Mouse (Mus musculus) heart, postnatal 4 days (tissue): ENCODE data around the gene Myog. TPM values are rescaled to one million over a fixed set of nuclear protein-coding genes. Genes with fewer than 3 reads are reported as not detected.

Experiments
- DNase-seq: peaks from one replicate; pipeline ENCODE4 v3.0.0; 2021
- total RNA-seq, 2 experiments: library from RNA; stranded (reverse); gene quantifications; 2 replicates each; pipeline ENCODE4 v1.2.3; 2021

The Myog gene
- total RNA-seq, 2 experiments from 2014 or later: 0.48 to 0.52 TPM

- no peak for DNase-seq
These were observed 37.1 kb downstream of the Myog start for GRCm38 (mm10) chr1:134326841-134327346.

GRCm38 (mm10) chr1:134331879-134332635 is 42.3 kb downstream of the Myog start:
- DNase-seq: peak; percentile 92

GRCm38 (mm10) chr1:134332770-134333271 is 43.0 kb downstream of the Myog start, which contains the start of gene Ppfia4:
TSS of gene Ppfia4 (minus strand) at chr1:134332928.
- peak; percentile 80 for DNase-seq

GRCm38 (mm10) chr1:134333371-134334110 is 43.8 kb downstream of the Myog start:
- peak; percentile 7 for DNase-seq

- DNase-seq: peak; percentile 11
These were observed 44.5 kb downstream of the Myog start for GRCm38 (mm10) chr1:134334111-134334827.

- DNase-seq: peak; percentile 5
These were observed 45.6 kb downstream of the Myog start for GRCm38 (mm10) chr1:134335211-134335923.

- peak; percentile 14 for DNase-seq
These were observed 46.4 kb downstream of the Myog start for GRCm38 (mm10) chr1:134335924-134336810.

- DNase-seq: peak; percentile 17
These were observed 47.3 kb downstream of the Myog start for GRCm38 (mm10) chr1:134336958-134337710.

- DNase-seq: no peak
These were observed 49.4 kb downstream of the Myog start for GRCm38 (mm10) chr1:134339162-134339561.

- no peak for DNase-seq
These were observed 50.2 kb downstream of the Myog start for GRCm38 (mm10) chr1:134339757-134340619.

- no peak for DNase-seq
These were observed 52.0 kb downstream of the Myog start for GRCm38 (mm10) chr1:134341641-134342277.

Other genes with a start within 250 kb of the Myog start
- gene Btg2, start 210.9 kb upstream of the Myog start, total RNA-seq: 10 to 100 TPM; 27.5 to 36.2 TPM
- gene Chit1, start 178.7 kb upstream of the Myog start, total RNA-seq: not detected
- gene Chil1, start 107.8 kb upstream of the Myog start, total RNA-seq: under 1 TPM; 0.33 to 0.65 TPM
- not detected for gene Mybph, start 96.5 kb upstream of the Myog start, total RNA-seq
- gene Adora1, start 54.6 kb upstream of the Myog start, total RNA-seq: 1 to 10 TPM; 9.3 to 9.9 TPM
- gene Ppfia4, start 42.9 kb downstream of the Myog start, total RNA-seq: 1 to 10 TPM; 7.3 to 9.2 TPM
- 10 to 100 TPM; 33.8 to 42.5 TPM for gene Tmem183a, start 72.0 kb downstream of the Myog start, total RNA-seq
- not detected for gene 4933406M09Rik, start 96.0 kb downstream of the Myog start, total RNA-seq
- gene Cyb5r1, start 115.6 kb downstream of the Myog start, total RNA-seq: 10 to 100 TPM; 31.0 to 31.1 TPM
- 100 to 1,000 TPM; 126 to 130 TPM for gene Adipor1, start 125.4 kb downstream of the Myog start, total RNA-seq
- gene Klhl12, start 165.5 kb downstream of the Myog start, total RNA-seq: 10 to 100 TPM; 18.5 to 18.7 TPM
- 10 to 100 TPM; 12.6 to 12.7 TPM for gene Rabif, start 204.7 kb downstream of the Myog start, total RNA-seq